Mouse (Mus musculus): Measurements from ENCODE around the gene Shkbp1.

The Shkbp1 gene

DNA sequence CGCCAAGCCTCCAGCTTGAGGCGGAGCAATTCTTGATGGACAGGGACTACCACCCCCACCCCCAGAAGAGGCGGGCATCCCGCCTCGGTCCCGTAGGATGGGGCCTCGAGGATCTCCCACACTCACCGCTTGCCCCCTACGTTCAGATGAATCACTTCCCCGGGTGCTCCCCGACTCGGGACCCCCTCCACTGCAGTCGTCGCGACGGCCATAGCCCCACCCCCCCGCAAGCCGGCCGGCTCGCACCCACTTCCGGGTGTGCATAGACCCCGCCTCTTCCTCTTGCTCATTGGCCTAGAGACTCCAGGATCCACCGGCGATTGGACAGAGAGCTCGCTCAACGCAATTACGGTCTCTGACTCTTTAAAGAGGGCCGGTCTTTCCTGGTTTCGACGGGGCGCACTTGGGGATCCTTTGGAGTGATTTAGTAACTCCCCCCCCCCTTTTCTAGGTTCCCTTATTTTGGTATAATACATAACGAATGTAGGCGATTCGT, at the start of gene Shkbp1:
Gene Shkbp1 (minus strand): TSS at position 275 of the 496 bp plus-strand sequence.
- peak; percentile 79 to 87 for DNase-seq (ENCODE audit: low spot score in 2 of 2)

DNA sequence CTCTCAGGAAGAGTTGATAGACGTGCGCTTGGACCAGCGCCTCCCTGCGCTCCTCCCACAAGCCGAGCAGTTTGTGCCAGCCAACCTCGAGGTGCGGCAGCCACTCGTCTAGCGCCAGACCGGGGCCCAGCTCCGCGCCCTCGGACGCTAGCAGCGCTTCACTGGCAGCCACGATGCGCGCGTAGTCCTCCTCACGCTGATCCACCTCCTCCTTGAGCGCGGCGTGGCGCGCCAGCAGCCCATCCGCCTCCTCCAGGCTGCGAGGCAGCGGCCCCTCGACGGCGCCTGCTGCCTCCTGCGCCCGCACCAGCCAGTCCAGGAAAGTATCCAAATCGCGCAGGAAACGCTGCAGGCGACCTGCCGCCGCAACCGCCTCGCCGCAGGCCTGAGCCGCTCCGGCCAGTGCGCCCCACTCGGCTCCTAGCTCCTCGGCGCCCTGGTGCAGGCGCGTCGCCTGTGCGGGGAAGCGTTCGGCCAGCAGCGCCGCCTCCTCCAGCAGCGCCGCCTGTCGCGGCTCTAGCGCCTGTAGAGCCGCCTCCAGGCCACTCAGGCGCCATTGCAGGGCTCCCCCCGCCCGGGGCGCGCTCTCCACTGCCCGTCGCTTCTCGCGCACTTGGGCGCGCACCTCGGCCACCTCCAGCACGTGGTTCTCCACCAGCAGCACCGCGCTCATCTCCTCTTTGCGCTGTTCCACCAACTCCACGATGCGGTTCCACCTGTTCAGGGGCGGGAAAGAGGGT, 48.6 kb upstream of the Shkbp1 start:
- no peak for DNase-seq (ENCODE audit: low spot score in 2 of 2)

DNA sequence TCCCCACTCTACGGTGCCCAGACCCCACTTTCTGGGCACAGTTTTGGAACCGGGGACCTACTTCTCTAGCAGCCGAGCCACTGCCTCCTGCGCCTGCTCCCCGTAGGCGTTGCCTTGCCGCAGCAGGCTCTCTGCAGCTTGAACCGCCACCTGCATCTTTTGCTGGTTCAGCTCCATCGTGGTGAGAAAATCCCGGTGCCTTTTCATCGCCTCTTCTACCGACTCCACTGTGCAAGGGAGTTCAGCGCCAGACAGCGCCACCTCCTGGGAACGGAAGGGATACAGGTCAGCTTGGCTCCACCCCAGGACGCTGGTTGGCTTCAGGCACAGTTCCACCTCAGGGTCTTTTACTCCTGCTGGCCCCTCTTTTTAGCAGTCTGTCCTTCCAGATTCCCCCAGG, 46.9 kb upstream of the Shkbp1 start:
- DNase-seq (ENCODE audit: low spot score in 2 of 2): peak in 1 of 2 experiments; percentile 71

DNA sequence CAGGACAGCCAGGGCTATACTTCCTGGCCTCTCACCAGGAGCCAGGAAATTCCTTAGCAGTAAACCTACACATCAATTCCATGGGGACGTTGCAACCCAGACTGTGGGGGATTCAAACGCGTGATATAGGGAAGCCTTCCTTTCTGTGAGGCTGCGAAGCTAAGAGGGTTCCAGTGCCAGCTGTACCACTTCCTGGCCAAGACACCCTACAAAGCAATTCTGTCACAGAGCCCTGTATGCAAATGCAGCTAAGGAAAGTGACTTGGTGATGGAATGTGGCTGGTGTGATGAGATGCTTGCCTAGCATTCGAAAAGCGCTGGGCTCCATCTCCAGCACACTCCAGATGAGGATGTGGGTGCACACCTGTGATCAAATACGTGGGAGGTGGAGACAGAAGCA, 44.7 kb upstream of the Shkbp1 start:
- DNase-seq (ENCODE audit: low spot score in 2 of 2): no peak

DNA sequence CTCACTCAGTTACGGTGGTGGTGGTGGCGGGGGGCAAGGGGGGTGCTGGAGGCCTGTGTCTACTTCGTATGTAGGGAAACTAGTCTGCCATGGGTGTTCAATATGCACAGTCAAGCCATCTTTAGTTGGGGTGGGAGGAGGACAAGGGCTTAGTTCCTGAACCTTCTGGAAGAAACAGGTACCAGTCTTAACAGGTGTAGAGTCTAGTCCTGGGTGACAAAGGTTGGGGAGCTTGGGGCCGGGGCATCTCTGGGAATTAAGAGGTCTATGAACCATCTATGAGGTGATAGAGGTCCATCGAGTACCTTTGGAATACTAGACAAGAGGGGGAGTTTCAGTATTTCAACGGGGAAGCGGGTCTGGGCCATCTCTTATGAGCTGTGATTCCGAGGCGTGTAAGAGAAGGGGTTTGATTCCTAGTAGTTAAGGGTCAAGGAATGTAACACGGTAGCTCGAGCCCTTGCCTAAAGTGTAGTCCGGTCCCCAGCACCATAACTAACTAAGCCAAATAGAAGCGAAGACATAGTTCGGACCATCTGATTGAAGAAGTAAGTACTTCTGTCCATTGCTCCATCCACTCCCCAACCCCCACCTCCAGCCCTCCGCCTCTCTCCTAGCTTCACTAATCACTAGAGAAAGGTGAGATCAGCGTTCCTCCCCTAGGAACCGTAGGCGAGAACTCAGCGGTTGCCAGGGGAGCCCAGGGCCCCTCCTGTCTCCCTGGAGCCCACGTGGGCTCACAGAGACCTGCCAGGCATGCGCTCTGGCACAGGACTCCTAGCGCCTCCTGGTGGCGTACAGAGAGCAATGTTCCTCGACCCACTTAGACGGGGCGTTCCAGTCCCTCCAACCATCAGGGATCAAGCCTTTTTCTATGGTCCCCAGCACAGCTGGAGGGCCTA, 41.5 kb upstream of the Shkbp1 start:
- no peak for DNase-seq (ENCODE audit: low spot score in 2 of 2)

DNA sequence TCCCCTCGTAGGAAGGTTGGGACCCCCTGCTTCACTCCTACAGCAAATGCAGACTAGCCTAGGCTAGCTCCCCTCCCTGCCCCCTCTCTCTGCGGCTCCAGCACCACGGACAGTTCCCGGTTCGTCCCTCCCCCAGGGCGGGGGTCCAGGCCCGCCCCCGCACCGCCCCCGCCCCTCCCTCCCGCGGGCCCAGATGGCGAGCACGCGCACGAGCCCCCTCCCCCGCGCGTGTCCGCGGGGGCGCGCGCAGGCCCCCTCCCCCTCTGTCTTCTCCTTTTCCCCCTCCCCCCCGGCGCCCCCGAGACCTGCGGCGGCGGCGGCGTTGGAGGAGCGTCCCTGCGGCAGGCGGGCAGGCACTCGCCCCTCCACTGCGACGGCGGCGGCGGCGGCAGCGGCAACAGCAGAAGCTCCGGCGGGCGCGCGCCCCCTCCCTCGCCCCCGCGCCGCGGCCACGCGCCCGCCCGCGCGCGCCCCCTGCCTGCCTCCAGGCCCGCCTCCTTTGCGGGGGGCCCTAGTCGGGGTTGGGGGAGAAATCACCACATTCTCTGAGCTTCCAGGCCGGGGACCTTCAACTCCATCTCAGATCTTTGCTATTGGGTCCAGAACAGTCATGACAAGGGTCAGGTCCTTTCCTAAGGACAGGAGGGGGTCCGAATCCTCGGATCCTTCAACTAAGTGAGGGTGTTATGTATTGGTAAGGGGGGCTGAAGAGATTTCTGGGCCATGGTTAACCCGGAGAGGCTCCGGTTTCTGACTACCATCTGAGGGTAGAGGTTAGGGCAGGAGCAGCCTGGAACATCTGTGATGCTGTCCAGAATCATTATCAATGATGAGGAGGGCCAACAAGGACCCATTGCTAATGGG, 40.6 kb upstream of the Shkbp1 start:
- DNase-seq (ENCODE audit: low spot score in 2 of 2): no peak

DNA sequence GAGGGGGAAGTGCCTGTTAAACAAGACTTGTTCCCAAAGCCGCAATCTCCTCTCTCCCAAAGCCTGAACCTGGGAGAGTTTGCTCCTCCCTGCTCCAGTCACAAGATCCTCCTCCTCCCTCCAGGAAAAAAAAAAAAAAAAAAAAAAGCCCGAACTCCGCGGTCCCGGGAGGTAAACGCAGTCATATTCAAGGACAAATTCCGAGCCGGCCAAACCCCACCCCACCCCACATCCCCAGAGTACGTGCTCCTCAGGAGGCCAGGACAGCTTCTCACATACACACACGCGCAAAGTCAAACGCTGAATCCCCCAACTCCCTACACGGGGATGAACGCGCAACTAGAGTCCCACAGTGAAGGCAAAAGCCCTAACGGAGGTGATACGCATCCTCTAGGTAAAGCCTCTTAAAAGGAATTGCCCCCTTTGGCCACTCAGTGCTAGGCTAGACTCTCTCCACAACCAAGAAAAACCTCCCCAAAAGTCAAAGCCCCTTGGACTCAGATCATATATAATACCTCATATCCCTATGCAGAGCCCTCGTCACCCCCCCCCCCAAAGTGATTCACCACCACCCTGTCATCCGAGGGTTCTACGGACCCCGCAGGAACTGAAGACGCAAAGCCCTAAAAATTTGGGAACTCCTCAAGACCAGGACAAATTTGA, 39.8 kb upstream of the Shkbp1 start:
- no peak for DNase-seq (ENCODE audit: low spot score in 2 of 2)

DNA sequence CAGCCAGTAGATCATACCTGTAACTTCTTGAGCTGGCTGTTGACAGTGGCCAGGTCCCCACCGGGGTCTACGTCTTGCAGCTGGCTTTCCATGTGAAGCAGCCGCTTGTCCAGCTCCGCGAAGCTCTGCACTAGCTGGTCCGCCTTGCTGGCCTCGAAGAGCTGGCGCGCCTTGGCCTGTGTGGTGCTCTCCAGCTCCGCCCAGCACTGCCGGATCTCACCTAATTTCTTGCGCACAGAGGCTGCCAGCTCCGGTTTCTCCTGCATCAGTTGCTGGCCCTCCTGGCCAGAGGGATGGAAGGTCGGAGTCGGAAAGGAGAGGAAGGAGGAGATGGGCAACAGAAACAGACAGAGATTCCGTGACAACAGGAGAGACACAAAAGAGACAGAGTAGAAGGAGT, 35.6 kb upstream of the Shkbp1 start:
- no peak for DNase-seq (ENCODE audit: low spot score in 2 of 2)

DNA sequence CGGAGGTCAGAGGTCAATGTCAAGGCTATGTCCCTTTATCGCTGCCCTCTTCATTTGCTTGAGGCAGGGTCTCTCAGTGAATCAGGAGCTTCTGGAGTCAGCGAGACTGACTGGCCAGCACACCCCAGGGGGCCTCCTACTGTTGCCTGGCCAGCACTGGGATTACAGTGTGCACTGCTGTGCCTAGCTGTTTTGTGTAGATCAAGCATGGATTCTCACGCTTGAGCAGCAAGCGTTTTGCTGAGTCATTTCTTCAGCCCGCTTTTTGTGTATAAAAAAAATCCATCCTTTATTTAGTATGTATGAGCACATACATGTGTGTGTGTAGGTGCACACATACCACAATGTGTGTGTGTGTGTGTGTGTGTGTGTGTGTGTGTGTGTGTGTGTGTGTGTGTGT, 33.4 kb upstream of the Shkbp1 start:
- DNase-seq (ENCODE audit: low spot score in 2 of 2): no peak

DNA sequence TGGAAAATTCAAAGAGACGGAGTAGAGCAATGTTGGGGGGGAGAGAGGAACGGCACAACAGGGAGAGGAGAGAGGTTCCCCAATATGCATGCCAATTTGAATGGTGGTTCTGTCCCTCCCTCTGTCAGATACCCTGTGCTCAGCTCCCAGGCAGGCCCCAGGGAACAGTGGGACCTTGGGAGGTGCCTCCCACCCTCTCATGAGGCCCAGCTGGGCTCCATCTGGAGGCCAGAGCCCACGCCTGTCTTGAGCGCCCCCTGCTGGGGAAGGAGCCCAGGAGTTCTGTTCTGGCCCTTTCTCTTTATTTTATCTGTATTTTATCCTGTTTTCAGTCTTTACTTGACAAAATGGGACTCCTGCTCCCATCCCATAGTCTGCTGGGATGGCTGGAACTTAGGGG, 28.9 kb upstream of the Shkbp1 start:
- DNase-seq (ENCODE audit: low spot score in 2 of 2): peak in 1 of 2 experiments; percentile 77

DNA sequence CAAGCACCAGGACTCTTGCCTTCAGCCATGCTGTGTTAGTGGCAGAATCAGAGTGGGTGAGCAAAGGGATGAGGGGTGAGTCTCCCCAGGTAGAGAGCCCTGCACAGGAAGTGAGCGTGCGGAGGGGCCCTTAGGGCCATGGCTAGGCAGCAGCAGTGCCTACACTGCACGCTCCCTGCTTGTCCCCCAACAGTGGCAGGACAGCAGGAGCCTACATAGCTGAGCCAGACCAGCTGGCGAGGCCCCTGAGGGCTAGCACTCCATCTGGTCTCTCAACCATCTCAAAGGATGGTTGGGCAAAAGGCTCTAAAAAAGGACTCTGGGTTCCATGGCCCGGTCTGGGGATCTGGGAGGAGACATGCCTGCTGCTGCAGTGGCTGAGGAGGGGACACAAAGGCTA, 28.3 kb upstream of the Shkbp1 start:
- no peak for DNase-seq (ENCODE audit: low spot score in 2 of 2)

DNA sequence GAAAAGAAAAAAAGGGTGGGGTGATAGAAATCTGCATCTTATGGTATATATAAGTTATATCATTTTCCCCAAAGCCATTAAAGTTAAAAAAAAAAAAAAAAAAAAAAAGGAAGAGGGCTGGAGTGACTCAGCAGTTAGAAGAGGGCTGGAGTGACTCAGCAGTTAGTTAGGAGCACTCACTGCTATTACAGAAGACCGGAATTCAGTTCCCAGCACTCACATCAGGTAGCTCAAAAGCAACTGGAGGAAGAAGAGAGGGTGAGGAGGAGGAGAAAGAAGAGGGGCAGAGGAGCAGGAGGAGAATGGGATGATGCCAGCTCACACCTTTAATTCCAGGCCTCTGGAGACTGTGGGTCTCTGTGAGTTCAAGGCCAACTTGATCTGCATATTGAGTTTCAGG, 27.4 kb upstream of the Shkbp1 start:
- no peak for DNase-seq (ENCODE audit: low spot score in 2 of 2)

DNA sequence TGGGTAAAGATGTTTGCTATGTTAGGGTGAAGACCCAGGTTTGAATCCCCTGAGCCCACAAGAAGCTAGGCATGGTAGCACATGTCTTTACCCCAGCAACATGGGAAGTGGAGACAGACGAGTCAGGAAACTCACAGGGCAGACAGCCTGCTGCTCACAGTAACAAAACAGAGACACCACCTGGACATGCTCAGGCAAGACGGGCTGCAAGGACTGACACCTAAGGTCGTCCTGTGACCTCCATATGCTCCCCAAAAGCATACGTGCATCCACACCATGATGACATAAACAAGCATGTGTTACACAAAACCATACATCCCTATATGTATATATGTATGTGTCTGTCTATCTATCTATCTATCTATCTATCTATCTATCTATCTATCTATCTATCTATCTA, 25.7 kb upstream of the Shkbp1 start:
- DNase-seq (ENCODE audit: low spot score in 2 of 2): no peak

DNA sequence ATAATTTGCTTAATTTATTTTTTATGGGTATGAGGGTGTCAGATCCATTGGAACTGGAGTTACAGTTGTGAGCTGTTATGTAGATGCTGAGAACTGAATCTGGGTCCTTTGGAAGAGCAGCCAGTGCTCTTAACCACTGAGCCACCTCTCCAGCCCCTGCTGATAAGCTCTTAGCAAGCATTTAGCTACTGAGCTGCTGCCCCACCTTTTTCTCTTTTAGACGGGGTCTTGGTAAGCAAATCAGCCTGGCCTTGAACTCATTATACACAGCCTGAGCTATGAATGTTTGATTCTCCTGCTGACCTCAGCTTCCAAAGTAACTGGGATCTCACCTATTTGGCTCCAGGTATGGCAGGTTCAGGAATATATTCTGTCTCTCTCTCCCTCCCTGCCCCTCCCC, 25.2 kb upstream of the Shkbp1 start:
- DNase-seq (ENCODE audit: low spot score in 2 of 2): no peak

DNA sequence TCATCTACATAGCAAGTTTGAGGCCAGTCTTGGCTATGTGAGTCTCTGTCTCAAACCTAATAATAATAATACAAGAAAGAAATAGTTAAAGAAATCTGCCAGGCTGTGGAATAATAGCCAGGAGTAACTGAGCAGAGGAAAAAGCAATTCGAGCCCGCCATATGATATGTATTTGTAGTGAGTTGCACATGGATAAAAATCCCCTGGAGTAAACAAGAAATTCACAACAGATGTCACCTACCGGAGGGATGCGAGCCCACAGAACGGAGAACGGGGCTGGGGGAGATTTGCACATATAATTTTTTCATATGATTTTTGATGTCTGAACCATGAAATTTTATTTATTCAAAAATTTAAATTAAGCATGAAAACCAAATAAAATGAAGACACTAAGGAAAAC, 24.0 kb upstream of the Shkbp1 start:
- no peak for DNase-seq (ENCODE audit: low spot score in 2 of 2)

DNA sequence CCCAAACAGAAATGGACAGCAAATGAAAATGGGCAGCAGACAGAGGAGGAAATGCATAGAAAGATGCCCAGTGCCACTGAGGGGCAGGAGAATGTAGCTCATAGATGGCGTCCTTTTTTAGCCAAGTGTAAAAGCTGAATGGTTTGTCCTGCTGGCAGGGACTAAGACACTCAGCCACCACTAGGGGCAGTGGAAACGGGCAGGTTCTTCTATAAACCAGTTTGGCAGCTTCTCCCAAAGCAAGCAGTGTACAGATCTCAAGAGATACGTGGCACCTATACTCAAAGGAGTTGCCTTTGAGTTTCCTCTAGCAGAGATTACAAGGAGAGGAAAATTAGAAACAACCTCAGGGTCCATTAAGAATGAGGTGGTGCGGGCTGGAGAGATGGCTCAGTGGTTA, 22.6 kb upstream of the Shkbp1 start:
- no peak for DNase-seq (ENCODE audit: low spot score in 2 of 2)

DNA sequence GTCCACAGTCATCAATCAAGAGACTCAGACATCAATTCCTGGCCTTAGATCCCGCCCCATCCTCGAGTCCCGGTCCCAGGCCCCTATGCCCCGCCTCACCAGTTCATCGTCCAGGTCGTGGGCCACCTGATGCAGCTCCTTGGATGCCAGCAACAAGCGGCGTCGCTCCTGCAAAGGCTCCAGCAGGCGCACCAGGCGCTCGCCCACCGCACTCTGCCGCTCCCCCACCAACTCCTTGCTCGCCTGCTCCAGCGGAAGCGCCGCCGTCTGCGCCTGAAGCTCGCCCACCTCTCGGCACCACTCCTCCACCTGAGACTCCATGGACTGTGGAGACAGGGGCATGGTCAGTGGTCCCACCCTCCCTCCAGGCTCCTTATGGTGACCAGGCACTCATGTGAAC, 19.5 kb upstream of the Shkbp1 start:
- no peak for DNase-seq (ENCODE audit: low spot score in 2 of 2)

DNA sequence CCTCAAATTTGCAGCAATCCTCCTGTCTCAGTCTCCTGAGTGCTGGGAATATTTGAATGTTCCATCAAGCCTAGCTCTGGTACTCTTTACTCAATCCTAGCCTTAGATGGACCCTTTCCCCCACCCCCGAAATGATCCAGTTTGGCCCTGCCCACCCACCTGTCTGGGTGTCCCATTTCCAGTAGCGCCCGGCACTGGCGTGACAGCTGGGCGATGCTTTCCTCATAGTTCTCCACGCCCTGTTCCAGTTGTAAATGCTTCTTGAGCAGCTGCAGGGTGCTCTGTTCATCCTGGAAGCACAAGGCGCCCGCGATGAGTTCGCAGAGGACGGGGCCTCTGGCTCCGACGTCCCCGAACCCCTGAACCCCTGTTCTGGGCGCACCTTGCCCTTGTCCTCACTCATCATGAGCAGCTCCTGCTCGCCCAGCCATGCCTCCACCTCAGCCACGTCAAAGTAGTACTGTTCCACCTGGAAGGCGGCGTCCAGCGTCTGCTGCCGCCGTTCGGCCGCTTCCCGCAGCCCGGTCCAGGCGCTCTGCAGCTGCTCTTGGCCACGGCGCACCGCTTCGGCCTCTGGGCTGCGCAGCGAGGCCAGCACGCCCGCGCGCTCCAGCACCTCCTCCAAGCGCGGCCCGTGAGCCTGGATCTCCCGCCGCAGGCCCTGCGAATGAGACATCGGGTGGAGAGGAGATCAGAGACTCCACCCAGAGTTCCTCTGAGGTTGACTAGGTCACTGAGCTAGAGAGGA, 16.1 kb upstream of the Shkbp1 start:
- DNase-seq (ENCODE audit: low spot score in 2 of 2): no peak

DNA sequence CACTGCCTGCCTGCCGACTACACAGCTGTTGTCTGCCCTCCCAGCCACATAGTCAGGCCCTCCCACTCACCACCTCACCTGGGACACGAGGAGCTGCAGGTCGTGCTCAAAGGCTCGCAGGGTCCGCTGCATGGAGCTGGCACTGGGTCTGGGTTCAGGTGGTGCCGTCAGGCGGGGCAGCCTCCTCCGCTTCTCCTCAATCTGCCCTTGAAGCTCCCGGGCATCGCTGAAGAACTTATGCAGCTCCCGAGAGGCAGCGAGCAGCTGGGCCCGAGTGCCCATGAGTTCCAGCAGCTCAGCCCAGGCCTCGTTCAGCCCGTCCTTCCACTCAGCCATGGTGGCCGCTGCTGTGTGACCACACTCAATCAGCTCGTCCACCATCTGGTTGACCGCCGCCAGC, 13.3 kb upstream of the Shkbp1 start:
- DNase-seq (ENCODE audit: low spot score in 2 of 2): no peak

DNA sequence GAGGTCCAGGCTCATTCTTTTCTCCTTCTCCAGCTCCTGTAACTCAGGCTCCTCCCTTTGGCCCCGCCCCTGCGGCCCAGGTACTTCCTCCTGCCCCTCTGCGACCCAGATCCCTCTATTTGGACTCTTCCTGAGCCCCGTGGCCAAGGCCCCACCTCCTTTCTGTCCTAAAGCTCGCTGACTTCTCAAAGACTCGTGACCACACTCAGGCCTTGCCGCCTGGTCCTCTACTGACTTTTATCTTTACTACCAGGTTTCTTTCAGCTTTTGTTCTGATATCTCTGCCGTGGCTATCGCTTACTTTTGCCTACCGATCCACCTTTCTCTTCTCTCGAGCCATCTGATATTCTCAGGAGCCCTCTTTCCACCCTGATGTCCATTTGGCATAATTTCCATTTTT, 12.2 kb upstream of the Shkbp1 start:
- DNase-seq (ENCODE audit: low spot score in 2 of 2): no peak
